Mouse (Mus musculus) kidney, embryonic 15.5 days (tissue): ENCODE results near the gene Slc16a12. TPM values are rescaled to one million over a fixed set of nuclear protein-coding genes. Genes with fewer than 3 reads are reported as not detected.
A peak's percentile ranks its signal among the peaks of the same experiment; 100 is the strongest.

Source experiments
- ATAC-seq: fragments of 200-750 bp; cut with Nextera tagmentation; replicated peaks from 2 replicates; pipeline ENCODE4 v1.8.0; 2017; ENCODE audit warnings: moderate TSS enrichment; ENCODE audit not compliant: low FRiP score
- H3K27ac ChIP-seq: fragments of 300-500 bp; sonication (generic); 2 replicates; pipeline ENCODE4 v1.5.1; 2015; ENCODE audit warnings: mild to moderate bottlenecking, inconsistent platforms
- H3K27me3 ChIP-seq: fragments of 300-500 bp; sonication (generic); 2 replicates; pipeline ENCODE4 v1.6.1; 2015; ENCODE audit warnings: inconsistent platforms
- H3K36me3 ChIP-seq: fragments of 300-500 bp; sonication (generic); 2 replicates; pipeline ENCODE4 v1.6.1; 2015; ENCODE audit warnings: inconsistent platforms
- H3K4me1 ChIP-seq: fragments of 300-500 bp; sonication (generic); 2 replicates; pipeline ENCODE4 v1.6.1; 2015; ENCODE audit warnings: inconsistent platforms
- H3K4me2 ChIP-seq: fragments of 300-500 bp; sonication (generic); 2 replicates; pipeline ENCODE4 v1.6.1; 2015; ENCODE audit warnings: moderate library complexity, mild to moderate bottlenecking, inconsistent platforms
- H3K4me3 ChIP-seq: fragments of 300-500 bp; sonication (generic); replicated peaks from 2 replicates; pipeline ENCODE4 v1.5.1; 2015; ENCODE audit warnings: mild to moderate bottlenecking, inconsistent platforms
- H3K9ac ChIP-seq: fragments of 300-500 bp; sonication (generic); 2 replicates; pipeline ENCODE4 v1.6.1; 2015; ENCODE audit warnings: mild to moderate bottlenecking, inconsistent platforms
- H3K9me3 ChIP-seq: fragments of 300-500 bp; sonication (generic); replicated peaks from 2 replicates; pipeline ENCODE4 v1.6.1; 2016; ENCODE audit warnings: inconsistent platforms
- WGBS: fragments of 180-500 bp; shearing (Covaris S2); methylation state at CpG from one replicate; pipeline ENCODE4 v1.1.7; 2015; ENCODE audit warnings: mixed read lengths; 5-methylcytosine and 5-hydroxymethylcytosine counted together
- polyA plus RNA-seq: library from polyadenylated mRNA; unstranded; fragments of >200 nt; fragmentation: Nextera tagmentation; extraction: Ambion mirVana; gene quantifications from 2 replicates; pipeline ENCODE4 v1.2.1, GENCODE M21; 2015

The Slc16a12 gene
- 10.6 and 13.4 TPM in 2 replicates for polyA plus RNA-seq

- Histone ChIP-seq H3K4me3 (peak within 1 kb of the TSS; percentile 69), H3K4me2 (peak within 1 kb of the TSS; percentile 99), H3K36me3 (no peaks in the 10 kb centered on the region), H3K9me3 (no peaks in the 10 kb centered on the region), H3K27me3 (peaks cover 11% of the 10 kb centered on the region), H3K4me1 (0 out of 2 replicates have a peak, but pooled peaks cover 13% of the 10 kb centered on the region), H3K9ac (peak within 1 kb of the TSS; percentile 67), H3K27ac (peak within 1 kb of the TSS; percentile 83)
- peak; percentile 80 for ATAC-seq
- under 1% methylated on average over 59 of the region's 61 CpGs for WGBS
Observed at GRCm38 (mm10) chr19:34746688-34747504, at the start of gene Slc16a12. Slc16a12 (minus strand) TSS chr19:34747289.

GRCm38 (mm10) chr19:34796396-34796795 lies 49.3 kb upstream of the Slc16a12 start:
- ATAC-seq = no peak
- no peaks in the 10 kb centered on the region for H3K36me3 ChIP-seq
- no peak overlapping the region for H3K4me2 ChIP-seq
- no peaks in the 10 kb centered on the region for H3K9me3 ChIP-seq
- H3K4me3 ChIP-seq = no peak overlapping the region
- no peak overlapping the region for H3K27ac ChIP-seq
- WGBS = 68% methylated on average over 4 of the region's 4 CpGs
- no peak overlapping the region for H3K9ac ChIP-seq
- H3K27me3 ChIP-seq = no peaks in the 10 kb centered on the region
- H3K4me1 ChIP-seq = no peaks in the 10 kb centered on the region

GRCm38 (mm10) chr19:34782491-34782890 lies 35.4 kb upstream of the Slc16a12 start:
- no peaks in the 10 kb centered on the region for H3K4me1 ChIP-seq
- no peak overlapping the region for H3K9ac ChIP-seq
- no peak overlapping the region for H3K4me3 ChIP-seq
- H3K9me3 ChIP-seq = no peaks in the 10 kb centered on the region
- 90% methylated on average over 2 of the region's 2 CpGs for WGBS
- no peak overlapping the region for H3K27ac ChIP-seq
- no peak overlapping the region for H3K4me2 ChIP-seq
- H3K27me3 ChIP-seq = no peaks in the 10 kb centered on the region
- ATAC-seq = no peak
- H3K36me3 ChIP-seq = no peaks in the 10 kb centered on the region

GRCm38 (mm10) chr19:34778993-34779392 lies 31.9 kb upstream of the Slc16a12 start:
- no peaks in the 10 kb centered on the region for H3K27me3 ChIP-seq
- no peak overlapping the region for H3K27ac ChIP-seq
- no peaks in the 10 kb centered on the region for H3K9me3 ChIP-seq
- no peaks in the 10 kb centered on the region for H3K36me3 ChIP-seq
- H3K4me1 ChIP-seq = no peaks in the 10 kb centered on the region
- H3K4me3 ChIP-seq = no peak overlapping the region
- ATAC-seq = no peak
- WGBS = 97% methylated on average over 1 of the region's 1 CpGs
- H3K4me2 ChIP-seq = no peak overlapping the region
- no peak overlapping the region for H3K9ac ChIP-seq

GRCm38 (mm10) chr19:34778098-34778497 lies 31.0 kb upstream of the Slc16a12 start:
- Histone ChIP-seq H3K9me3 (no peaks in the 10 kb centered on the region), H3K27me3 (0 out of 2 replicates have a peak, but pooled peaks cover 5% of the 10 kb centered on the region), H3K4me2 (no peak overlapping the region), H3K4me3 (no peak overlapping the region), H3K4me1 (no peaks in the 10 kb centered on the region), H3K9ac (no peak overlapping the region), H3K27ac (no peak overlapping the region), H3K36me3 (no peaks in the 10 kb centered on the region)
- ATAC-seq = no peak

GRCm38 (mm10) chr19:34772775-34773174 lies 25.7 kb upstream of the Slc16a12 start:
- 0 out of 2 replicates have a peak, but pooled peaks cover 5% of the 10 kb centered on the region for H3K27me3 ChIP-seq
- no peaks in the 10 kb centered on the region for H3K9me3 ChIP-seq
- H3K4me1 ChIP-seq = no peaks in the 10 kb centered on the region
- no peak overlapping the region for H3K9ac ChIP-seq
- no peak for ATAC-seq
- no peaks in the 10 kb centered on the region for H3K36me3 ChIP-seq
- H3K4me3 ChIP-seq = no peak overlapping the region
- H3K27ac ChIP-seq = no peak overlapping the region
- WGBS = 24% methylated on average over 6 of the region's 6 CpGs
- no peak overlapping the region for H3K4me2 ChIP-seq

GRCm38 (mm10) chr19:34770764-34771163 lies 23.7 kb upstream of the Slc16a12 start:
- Histone ChIP-seq H3K4me1 (no peaks in the 10 kb centered on the region), H3K4me2 (no peak overlapping the region), H3K9ac (no peak overlapping the region), H3K4me3 (no peak overlapping the region), H3K27ac (no peak overlapping the region), H3K27me3 (0 out of 2 replicates have a peak, but pooled peaks cover 5% of the 10 kb centered on the region), H3K9me3 (no peaks in the 10 kb centered on the region), H3K36me3 (no peaks in the 10 kb centered on the region)
- ATAC-seq = no peak
- WGBS = 85% methylated on average over 6 of the region's 6 CpGs

GRCm38 (mm10) chr19:34758754-34759153 lies 11.7 kb upstream of the Slc16a12 start:
- peak overlapping the region; percentile 37; the same call in 1 of the 2 replicates for H3K27ac ChIP-seq
- WGBS = 95% methylated on average over 1 of the region's 1 CpGs

GRCm38 (mm10) chr19:34756561-34757240 lies 9.6 kb upstream of the Slc16a12 start:
- H3K4me1 ChIP-seq = peaks cover 3% of the 10 kb centered on the region; the same call in 1 of the 2 replicates

More at GRCm38 (mm10) chr19:34758754-34759153, 11.7 kb upstream of the Slc16a12 start:
- Histone ChIP-seq H3K9me3 (no peaks in the 10 kb centered on the region), H3K4me2 (no peak overlapping the region), H3K36me3 (no peaks in the 10 kb centered on the region), H3K4me1 (peaks cover 3% of the 10 kb centered on the region; the same call in 1 of the 2 replicates), H3K4me3 (no peak overlapping the region), H3K9ac (no peak overlapping the region), H3K27me3 (no peaks in the 10 kb centered on the region)
- ATAC-seq = peak; percentile 58; the same call in 1 of the 2 replicates

GRCm38 (mm10) chr19:34755680-34756079 lies 8.6 kb upstream of the Slc16a12 start:
- H3K27me3 ChIP-seq = no peaks in the 10 kb centered on the region
- no peak for ATAC-seq
- 77% methylated on average over 1 of the region's 1 CpGs for WGBS
- no peak overlapping the region for H3K4me3 ChIP-seq
- no peak overlapping the region for H3K9ac ChIP-seq
- no peaks in the 10 kb centered on the region for H3K9me3 ChIP-seq
- no peaks in the 10 kb centered on the region for H3K36me3 ChIP-seq
- H3K27ac ChIP-seq = no peak overlapping the region
- no peak overlapping the region for H3K4me2 ChIP-seq
- peaks cover 3% of the 10 kb centered on the region; the same call in 1 of the 2 replicates for H3K4me1 ChIP-seq

More at GRCm38 (mm10) chr19:34756561-34757240, 9.6 kb upstream of the Slc16a12 start:
- WGBS = 82% methylated on average over 7 of the region's 7 CpGs
- Histone ChIP-seq H3K27ac (no peak overlapping the region), H3K9me3 (no peaks in the 10 kb centered on the region), H3K27me3 (no peaks in the 10 kb centered on the region), H3K9ac (no peak overlapping the region), H3K4me2 (no peak overlapping the region), H3K4me3 (no peak overlapping the region), H3K36me3 (no peaks in the 10 kb centered on the region)
- no peak for ATAC-seq

- 16% methylated on average over 5 of the region's 5 CpGs for WGBS
- H3K27me3 ChIP-seq = no peaks in the 10 kb centered on the region
- no peak overlapping the region for H3K9ac ChIP-seq
- no peak overlapping the region for H3K27ac ChIP-seq
- no peaks in the 10 kb centered on the region for H3K4me1 ChIP-seq
- H3K9me3 ChIP-seq = no peaks in the 10 kb centered on the region
- no peak overlapping the region for H3K4me2 ChIP-seq
- ATAC-seq = no peak
- H3K36me3 ChIP-seq = no peaks in the 10 kb centered on the region
- H3K4me3 ChIP-seq = no peak overlapping the region
Observed at GRCm38 (mm10) chr19:34753243-34753642, 6.2 kb upstream of the Slc16a12 start.
